Mouse (Mus musculus) E14TG2a.4 (cell line): ENCODE measurements around the gene Arntl.

Experiments
- CTCF ChIP-seq: conservative IDR thresholded peaks from 2 replicates; pipeline ENCODE4 v1.5.1; 2014; ENCODE audit warnings: low read length
- POU5F1 ChIP-seq: IDR thresholded peaks from 2 replicates; pipeline ENCODE4 v1.6.1; 2014; ENCODE audit warnings: low read length, borderline replicate concordance

- no peak for TF ChIP-seq CTCF
- no peak for TF ChIP-seq POU5F1
These were observed 53.3 kb downstream of the Arntl start for GRCm38 (mm10) chr7:113260321-113261167.
